Mouse (Mus musculus): ENCODE results near the gene Srp14. TPM values are rescaled to one million over a fixed set of nuclear protein-coding genes. Genes with fewer than 3 reads are reported as not detected.
A peak's percentile ranks its signal among the peaks of the same experiment; 100 is the strongest.

Srp14 gene
- total RNA-seq, 2 experiments from 2014 or later: 131 to 136 TPM

DNA sequence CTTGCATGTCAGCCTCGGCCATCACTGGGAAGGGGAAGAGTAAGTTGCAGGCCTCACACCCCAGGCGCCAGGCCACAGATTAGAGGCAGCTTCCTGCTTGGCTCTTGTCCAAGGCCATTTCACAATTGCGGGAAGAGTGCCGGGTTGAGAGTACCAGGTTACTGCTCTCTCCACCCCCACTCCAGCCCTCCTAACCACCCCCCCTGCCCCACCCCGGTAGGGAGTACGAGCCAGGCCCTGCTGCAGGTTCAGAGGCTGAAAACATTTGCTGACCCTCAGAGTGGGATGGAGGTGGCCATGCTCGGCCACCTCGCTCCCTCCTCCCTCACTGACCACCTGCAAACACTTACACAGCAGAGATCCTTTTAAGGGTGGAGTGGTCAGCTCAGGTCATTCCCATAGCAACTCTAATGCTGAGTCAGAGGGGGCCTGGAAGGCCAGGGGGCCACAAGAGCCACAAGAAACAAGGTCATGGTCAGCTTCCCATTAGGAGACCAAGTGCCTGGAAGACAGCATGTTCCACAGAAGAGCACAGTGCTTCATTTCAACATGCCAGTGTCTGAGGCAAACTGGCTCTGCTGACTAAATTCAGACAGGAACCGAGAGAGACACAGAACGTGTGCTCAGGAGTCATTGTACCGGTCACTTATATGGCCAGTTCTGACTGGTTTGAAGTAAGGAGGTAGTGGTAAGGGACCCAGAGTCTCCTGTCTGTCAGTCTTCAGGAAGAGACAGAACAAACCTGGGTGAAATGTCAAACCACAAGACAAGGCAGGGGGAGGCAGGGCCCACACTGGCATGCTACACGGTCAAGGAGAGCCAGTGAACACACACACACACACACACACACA is 11.0 kb upstream of the Srp14 start:
- DNase-seq: peak; percentile 85 to 89

DNA sequence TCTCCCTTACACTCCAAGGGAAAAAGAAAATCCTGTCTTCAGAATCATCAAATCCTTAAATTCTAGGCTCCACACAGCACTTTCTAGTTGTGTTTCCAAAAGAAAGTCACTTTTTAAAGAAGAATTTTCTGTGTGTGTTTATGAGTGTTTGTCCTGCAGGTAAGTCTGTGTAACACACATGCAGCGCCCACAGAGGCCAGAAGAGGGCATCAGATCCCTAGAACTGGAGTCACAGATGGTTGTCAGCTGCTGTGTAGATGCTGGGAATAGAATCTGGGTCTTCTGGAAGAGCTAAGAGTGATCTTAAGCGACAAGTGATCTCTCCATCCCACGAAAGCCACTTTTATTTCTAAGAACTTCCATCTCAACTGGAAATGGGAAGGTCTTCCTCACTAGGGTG is 8.3 kb upstream of the Srp14 start:
- peak in 1 of 2 experiments; percentile 53 for DNase-seq

DNA sequence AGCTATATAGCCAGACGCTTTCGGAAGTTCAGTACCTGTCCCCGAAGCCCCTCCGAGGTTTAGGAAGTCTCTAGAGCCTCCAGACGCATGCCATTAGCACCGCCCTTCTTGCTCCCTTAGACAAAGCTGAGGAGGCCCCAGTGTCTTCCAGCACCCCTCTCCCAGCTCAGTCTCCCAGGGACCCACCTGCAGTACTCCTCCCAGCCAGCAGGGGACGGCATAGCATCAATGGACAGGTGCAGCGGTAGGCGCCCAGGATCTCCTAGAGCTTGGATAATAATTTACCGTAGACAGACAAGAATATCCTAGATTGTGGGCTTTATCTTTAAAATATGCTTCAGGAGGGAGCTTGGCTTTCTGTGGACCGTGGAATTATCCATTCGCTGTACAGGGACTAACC is 7.4 kb upstream of the Srp14 start:
- peak; percentile 76 to 95 for DNase-seq

DNA sequence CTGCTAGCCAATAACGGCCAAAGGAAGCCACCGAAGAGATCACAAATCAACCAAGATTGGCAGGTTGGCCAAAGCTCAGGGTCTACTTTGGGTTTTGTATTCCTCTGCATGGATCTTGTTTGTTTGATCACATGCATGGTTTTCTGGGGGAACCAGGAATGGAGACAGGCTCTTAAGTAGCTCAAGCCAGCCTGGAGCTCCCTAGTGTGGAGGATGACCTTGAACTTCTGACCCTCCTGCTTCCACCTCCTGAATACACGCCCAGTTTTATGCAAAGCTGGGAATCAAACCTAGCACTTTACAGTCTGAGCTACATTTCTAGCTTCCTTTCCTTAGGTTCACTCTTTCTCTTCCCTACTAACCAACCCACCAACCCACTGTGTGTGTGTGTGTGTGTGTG is 5.9 kb upstream of the Srp14 start:
- no peak for DNase-seq

DNA sequence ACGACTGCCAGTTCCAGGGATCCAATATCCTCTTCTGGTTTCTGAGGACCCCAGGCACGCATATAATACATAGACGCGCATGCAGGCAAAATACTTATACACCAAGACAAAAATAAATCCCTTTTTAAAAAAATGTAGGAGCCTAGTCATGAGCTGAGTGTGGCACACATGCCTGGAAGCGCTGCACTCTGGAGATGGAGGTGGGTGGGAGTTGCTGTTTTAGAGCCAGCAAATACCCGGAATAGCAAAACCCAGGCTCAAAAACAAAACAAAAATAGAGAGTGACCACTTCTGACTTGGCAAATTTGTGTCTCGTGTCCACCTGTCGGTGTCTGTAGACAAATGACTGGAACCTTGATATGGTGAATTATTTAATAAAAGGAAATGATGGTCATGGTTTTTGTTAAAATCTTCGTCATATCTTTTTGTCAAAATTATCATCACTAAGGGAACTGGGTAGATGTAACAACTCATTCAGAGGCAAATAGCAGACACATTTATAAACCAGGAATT is 4.9 kb upstream of the Srp14 start:
- DNase-seq: no peak

DNA sequence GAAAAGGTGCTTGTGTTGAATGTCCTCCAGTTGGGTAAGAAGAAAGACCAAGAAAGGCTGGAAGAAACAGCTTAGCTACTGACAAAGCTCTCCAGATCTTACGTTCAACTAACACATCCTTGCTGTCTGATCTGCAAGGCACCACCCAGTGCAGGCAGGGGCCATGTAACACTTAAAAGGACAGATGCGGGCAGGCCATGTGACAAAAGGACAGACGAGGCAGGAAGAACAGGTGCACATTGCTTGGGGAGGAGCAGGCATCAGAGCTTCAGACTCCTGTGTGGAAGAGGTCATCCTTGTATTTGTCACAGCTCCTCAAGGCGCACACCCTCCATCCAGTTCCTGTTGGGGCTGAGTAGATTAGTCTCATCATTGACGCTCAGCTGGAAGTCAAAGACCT is 3.5 kb upstream of the Srp14 start:
- no peak for DNase-seq

DNA sequence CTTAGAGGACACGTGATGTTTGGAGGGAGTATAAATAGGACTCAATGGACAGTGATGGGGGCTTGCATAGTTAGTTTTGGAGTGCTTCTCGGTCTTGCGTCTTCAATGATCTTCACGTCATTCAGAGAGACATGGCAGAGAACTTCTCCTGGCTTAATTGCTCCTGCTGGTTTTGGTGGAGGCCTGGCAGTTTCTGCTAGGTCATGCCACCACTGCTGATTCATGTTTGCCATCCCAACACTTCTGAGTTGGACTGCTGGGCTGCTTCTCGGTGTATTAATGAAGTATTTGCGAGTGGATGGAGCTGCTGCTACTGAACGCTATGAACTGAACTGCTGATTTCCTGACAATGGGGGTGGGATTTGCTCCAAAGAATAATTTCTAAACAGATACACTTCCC is 1.4 kb upstream of the Srp14 start:
- no peak for DNase-seq

DNA sequence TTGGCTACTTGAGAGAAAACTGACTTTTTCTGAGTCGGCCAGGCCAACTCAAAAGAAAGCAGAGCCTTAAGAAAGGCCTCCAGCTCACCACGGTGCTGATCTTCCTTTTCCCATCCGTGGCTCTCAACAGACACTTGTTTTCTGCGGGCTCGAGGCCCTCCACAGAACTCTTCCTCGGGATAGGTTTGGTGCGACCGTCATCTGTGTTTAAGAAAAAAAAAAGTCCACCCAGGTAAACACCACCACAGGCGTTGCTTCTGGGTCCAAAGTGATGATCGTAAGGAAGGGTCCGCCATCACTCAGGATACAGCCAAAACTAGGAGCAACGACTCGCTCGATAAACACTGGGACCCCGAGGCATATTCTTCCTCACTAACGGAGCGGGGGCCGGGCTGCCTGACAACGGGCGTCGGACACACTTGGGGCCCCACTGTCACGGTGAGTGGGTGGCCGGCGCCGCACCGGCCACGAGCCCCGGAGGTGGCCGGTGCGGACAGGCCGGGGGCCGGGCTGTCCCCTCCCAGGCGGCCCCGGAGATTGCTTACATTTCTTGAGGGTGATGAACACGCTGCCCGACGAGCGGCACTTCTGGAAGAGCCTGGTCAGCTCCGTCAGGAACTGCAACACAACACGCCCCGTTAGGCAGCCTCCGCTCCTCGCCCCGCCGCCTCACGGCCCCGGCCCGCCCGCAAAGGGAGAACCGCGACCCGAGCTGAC is 520 bp downstream of the Srp14 start:
- no peak for DNase-seq

DNA sequence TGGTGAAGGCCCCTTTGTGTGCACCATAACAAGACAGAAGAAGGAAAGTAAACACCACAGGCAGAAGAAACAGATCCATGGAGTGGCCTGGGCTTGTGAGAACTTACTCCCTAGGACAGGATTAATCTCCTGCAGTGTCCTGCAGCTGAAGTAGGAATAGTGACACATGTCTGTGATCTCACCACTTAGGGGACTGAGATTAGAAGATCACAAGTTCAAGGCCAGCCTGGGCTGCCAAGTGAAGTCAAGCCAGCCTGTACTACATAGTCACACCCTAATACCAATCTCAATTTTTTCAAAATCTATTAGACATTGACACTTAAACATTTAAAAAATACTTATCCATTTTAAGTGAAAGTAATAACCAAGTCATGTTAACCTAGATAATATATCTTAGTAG is 11.2 kb downstream of the Srp14 start:
- no peak for DNase-seq

DNA sequence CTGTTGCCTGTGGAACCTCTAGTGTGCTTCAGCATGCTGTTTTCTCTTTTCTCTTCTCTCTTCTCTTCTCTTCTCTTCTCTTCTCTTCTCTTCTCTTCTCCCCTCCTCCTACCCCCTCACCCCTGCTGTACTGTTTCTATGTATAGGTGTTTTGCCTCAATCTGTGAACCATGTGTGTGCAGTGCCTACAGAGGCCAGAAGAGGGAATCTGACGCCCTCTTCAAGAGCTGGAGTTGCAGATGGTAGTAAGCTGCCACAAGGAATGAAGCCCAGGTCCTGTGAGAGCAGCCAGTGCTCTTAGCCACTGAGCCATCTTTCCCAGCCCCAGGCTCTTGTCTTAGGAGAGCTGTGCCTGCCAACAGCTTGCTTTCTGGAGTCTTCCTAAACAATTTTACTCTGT is 12.9 kb downstream of the Srp14 start:
- DNase-seq: no peak

DNA sequence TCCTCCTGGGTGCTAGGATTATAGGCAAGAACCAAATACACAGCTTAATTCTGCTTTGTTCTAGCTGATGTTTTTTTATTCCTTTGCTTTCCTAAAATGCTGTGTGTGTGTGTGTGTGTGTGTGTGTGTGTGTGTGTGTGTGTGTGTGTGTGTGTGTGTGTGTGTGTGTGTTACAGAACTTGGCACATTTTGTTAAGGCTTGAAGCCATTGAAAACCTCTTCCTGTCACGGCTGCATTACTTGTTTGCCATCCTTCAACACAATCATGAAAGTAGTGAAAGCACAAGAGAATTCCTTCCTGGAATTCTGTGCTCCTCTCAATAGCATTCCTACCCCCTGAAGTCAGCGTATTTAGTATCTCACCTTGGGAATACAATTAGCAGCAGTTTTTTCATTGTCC is 13.6 kb downstream of the Srp14 start:
- peak in 1 of 2 experiments; percentile 16 for DNase-seq

DNA sequence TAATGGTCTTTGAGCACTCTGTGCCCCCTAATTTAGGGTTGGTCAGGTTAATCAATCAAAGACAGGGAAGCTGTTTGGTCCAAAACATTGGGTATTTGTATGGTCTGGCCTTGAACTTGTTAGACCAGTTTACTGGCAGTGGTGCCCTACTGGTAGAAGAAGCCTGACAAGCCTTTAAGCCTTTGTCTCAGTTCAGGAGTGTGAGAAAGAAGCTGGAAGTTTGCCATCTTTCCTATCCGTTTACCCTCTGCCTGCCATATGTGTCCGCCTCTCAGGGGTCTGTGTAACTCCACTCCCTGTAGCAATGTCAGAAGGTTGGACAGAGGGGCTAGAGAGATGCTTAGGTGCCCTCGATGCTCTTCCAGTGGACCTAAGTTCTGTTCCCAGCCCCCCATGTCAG is 15.1 kb downstream of the Srp14 start:
- DNase-seq: no peak

DNA sequence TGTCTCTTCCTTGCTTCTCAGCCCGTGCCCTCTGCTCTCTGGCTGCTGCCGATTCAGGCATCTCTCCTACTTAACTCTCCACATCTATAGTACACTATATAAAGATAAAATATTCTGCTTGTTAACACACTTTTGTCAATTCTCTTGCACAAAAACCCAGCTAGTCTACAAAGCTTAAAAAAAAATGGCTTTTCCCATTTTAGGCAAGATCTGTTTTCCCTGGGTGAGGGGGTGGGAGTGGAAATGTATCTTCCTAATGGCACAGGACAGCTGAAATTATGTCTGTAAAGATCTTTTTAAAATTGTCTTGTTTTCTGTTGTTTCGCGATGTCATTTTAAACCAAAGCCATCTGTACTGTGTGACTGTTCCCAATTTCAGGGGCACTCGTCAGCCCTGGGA is 16.0 kb downstream of the Srp14 start:
- no peak for DNase-seq

DNA sequence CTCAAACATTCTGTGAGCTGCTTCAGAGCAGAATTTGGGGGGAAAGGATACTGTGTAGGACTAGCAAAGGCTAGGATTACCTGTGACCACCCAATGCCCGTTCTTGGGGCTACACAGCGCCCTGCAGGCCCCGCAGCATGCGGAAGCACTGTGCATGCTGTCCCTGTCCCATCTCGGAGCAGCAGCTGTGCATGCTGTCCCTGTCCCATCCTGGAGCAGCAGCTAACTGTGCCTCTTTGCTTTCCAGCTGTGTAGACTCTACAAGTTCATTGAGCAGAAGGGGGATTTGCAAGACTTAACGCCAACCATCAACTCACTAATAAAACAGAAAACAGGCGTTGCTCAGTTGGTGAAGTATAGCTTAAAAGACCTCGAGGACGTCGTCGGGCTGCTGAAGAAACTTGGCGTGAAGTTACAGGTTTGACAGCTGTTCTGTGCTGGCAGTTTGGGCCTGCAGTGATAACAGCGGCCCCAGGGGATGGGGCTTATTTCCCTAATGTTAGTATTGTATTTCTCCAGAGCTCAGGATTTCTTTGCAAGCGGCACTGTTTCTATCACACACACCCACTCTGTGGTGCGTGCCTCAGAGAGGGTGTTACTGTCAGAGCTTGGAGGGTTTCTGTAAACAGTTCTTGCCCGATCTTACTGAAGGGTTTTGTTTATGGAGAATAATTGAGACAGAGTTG is 17.9 kb downstream of the Srp14 start:
- DNase-seq: no peak

DNA sequence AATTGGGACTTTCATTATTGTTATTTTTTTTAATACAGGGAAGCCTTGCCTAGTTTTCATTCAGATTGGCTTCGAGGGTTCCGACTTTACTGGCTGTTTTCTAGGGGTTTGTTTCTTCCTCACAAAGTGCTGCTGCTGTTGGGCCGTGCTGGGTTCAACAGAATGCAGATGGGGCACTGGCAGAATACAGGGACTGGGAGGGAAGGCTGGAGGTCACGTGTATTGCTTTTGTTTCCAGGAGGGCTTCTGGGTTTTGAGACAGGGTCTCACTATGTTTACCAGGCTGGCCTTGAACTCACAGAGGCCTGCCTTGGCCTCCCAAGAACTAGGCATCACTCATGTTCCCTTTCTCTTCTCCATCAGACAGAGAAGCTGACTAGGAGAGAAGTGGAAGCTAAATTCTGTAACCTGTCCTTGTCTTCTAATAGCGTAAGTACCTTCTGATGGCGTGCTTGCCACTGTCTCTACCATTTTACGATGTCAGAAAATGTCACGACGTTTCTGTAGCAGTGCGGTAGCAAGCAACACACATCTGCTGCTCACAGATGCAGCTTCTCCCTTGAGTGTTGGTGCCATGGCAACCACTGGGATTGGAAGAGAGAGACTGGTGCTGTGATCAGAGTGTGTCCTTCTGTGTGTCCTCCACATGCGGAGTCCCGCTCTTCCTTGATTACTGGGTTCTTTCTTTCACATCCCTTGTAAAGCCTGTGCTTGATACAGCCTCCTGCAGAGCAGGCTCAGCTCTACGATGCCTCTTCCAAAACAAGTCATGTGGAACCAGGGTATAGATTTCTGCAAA is 21.8 kb downstream of the Srp14 start:
- no peak for DNase-seq

DNA sequence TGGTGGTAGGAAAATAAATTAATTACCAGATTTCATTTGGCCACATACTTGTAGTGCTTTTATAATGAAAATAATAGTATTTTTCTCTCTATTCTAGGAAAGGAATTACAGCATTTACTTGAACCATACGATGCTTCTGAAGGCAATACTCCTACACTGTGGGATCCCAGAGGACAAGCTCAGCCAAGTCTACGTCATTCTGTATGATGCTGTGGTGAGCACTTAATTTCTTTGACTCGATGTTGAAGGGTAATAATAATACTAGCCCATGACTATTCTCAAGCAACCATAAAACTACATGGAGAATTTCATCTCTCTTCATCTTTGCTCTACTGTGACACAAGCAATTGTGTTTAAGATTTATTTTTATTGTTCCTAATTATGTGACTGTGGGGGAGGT is 22.5 kb downstream of the Srp14 start:
- no peak for DNase-seq

DNA sequence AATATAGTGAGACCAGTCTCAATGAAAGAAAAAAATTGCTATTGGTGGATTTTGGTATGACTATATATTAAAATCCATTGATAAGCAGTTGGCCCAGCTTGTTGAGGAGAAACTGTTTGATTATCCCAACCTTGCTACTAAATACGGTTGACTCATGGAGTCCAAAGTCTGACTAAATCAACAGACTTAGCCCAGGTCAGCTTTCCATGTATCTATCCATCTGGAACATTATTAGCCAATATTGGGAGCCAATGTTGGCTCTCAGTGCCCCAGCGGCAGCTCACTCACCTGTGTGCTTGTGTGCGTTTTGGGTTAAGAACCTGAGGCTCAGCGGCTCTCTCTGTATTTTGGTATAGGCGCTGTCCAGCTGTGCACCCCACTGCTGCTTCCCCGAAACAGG is 28.5 kb downstream of the Srp14 start:
- no peak for DNase-seq

DNA sequence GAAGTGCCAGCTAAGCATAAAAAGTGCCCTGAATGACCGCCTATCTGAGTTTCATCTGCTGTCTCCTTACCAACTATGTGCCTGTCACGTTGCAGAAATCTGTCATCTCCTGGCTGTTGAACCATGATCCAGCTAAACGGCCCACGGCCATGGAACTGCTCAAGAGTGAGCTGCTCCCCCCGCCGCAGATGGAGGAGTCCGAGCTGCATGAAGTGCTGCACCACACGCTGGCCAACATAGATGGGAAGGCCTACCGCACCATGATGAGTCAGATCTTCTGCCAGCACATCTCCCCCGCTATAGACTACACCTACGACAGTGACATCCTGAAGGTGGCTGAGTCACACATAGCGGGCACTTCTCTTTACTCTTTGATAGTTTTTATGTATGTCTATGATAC is 31.3 kb downstream of the Srp14 start:
- no peak for DNase-seq

DNA sequence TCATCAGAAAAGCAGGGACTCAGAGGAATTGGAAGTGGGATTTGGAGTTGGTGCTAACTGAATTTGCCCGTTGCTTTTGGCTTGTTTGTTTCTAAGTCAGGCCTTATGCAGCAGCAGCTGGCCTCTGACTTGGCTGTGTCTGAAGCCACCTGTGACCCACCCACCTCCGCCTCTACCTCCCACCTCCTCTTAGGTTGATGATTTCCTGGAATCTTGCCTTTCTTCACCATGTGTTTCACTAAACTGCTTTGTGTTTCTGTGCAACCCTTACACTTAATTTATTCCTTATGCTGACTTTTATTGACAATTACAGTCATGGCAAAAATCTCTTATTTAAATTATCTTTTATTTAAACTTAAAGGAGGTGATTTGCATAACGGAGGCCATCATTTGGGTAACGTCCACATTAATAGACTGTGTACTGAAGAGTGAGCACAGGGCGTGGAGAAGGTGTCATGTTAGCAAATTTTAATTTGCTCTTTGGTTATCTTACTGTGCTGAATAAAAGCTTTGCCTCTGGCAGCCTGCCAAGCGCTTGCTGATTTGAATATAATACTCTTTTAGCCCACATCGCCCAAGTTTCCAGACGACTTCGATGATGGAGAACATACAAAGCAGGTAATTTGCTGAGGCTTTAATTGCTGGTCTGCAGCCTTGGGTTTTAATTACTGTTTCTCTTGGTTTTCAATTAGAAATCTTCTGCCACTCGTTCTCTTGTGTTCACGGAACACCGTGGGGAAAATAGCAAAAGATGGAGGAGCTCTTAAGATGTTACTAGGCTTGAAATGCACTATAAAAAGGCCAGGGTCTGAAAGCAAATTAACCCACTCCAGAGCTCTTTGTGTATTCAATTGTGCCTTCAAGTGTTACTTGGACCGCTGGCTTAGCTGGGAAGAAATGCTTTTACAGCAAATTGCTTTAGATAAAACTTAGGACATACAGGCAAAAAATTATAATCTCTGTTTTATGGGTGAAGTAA is 33.5 kb downstream of the Srp14 start:
- no peak for DNase-seq

DNA sequence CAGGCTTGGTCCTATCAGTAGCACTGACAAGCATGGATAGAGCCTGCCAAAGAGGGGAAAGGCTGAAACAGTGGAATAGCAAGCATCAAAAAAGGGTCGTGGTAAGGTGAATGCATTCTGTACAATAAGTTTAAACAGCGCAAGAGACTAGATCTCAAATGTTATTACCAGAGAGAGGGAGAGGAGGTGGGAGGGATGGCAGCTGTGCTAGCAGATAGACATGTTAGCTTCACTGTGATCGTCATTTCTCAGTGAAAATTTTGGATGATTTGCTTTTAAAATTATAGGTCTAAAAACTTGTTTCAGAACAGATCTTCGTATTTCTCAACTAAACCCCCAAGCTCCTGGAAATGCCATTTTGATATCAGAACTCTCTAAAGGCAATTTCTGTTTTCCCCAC is 36.8 kb downstream of the Srp14 start:
- DNase-seq: no peak

DNA sequence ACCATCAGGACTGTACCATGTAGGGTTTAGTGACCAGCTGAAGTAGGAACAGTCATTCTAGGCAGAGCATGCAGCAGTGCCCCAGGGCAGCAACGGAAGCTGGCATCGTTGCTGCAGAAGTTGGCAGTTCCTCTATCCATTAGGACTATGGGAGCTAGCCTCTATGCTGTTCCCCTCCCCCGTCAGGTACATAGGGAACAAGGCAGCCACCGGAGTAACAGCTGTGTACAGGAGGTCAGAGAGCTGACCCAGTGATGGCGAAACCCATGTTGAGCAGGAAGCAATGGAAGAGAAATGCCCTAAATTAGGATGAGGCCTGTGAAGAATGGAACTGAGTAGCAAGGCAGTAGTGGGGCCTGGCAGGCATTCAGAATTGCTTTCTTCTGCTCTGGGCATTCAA is 37.3 kb downstream of the Srp14 start:
- DNase-seq: no peak
